Mouse (Mus musculus) brown adipose tissue, adult 24 weeks (tissue): ENCODE results near the gene 4930469K13Rik. TPM values are rescaled to one million over a fixed set of nuclear protein-coding genes. Genes with fewer than 3 reads are reported as not detected.
A peak's percentile ranks its signal among the peaks of the same experiment; 100 is the strongest.

ENCODE experiments used
- H3K27ac ChIP-seq: fragments of 200-500 bp; replicated peaks from 2 replicates; pipeline ENCODE4 v1.5.1; 2012; ENCODE audit warnings: low read depth, mild to moderate bottlenecking, low read length
- H3K4me1 ChIP-seq: fragments of 200-500 bp; 2 replicates; pipeline ENCODE4 v1.6.1; 2012; ENCODE audit warnings: low read length, mixed read lengths; ENCODE audit not compliant: control insufficient read depth, insufficient read depth, insufficient read length
- H3K4me3 ChIP-seq: fragments of 200-500 bp; 2 replicates; pipeline ENCODE4 v1.5.1; 2012; ENCODE audit warnings: low read depth, mild to moderate bottlenecking, low read length, moderate library complexity; ENCODE audit not compliant: insufficient read depth
- polyA plus RNA-seq: library from polyadenylated mRNA; stranded (reverse); fragments of >200 nt; gene quantifications from 2 replicates; pipeline ENCODE4 v1.2.4, GENCODE M21; 2012; ENCODE audit not compliant: missing spikeins, insufficient read depth, insufficient read length

The 4930469K13Rik gene
- polyA plus RNA-seq, 1 experiment = not detected

- peaks cover 5% of the 10 kb centered on the region; the same call in 1 of the 2 replicates for H3K4me1 ChIP-seq
- H3K27ac ChIP-seq = no peak overlapping the region
- H3K4me3 ChIP-seq = peak overlapping the region; percentile 40; the same call in 1 of the 2 replicates
These were observed 166.4 kb downstream of the 4930469K13Rik start for GRCm38 (mm10) chr11:33931836-33932385.

DNA sequence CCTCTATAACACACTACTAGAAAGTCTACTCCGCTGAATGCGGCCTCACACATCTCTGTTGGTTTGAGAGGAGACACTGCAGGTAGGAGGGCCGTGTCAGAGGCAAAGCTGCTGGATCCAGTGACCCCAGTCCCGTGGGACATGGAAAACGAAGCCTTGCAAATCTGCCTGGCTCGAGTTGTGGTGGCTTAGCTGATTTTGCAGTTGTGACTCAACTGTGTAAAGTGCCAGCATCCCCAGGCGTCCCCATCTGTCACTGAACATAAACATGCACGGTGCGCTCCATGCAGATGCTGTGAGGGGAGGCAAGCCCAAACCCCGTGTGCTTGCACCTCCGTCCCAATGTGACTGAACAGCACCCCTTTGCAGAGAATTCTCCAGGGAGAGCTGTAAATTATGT lies 168.9 kb downstream of the 4930469K13Rik start:
- peaks cover 5% of the 10 kb centered on the region; the same call in 1 of the 2 replicates for H3K4me1 ChIP-seq
- no peak overlapping the region for H3K4me3 ChIP-seq
- no peak overlapping the region for H3K27ac ChIP-seq

DNA sequence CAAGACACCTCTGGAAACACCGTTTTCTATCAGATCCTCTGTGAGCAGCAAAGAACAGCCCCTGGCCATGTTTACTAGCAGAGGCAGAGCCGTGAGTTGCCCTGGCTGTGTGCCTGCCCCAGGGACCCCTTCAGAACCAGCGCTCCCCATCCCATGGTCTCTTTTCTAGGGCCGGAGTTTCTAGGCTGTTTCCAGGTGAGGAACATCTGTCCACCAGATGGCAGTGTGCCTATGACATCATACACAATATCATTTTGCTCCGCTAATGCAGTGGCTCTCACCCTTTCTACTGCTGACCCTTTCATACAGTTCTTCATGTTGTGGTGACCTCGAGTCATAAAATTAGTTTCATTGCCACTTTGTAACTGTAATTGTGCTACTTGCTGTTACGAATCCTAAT lies 169.7 kb downstream of the 4930469K13Rik start:
- Histone ChIP-seq H3K4me1 (peaks cover 5% of the 10 kb centered on the region; the same call in 1 of the 2 replicates), H3K4me3 (no peak overlapping the region), H3K27ac (no peak overlapping the region)

GRCm38 (mm10) chr11:33927836-33928235 lies 170.5 kb downstream of the 4930469K13Rik start:
- H3K4me1 ChIP-seq = peaks cover 4% of the 10 kb centered on the region; the same call in 1 of the 2 replicates
- no peak overlapping the region for H3K27ac ChIP-seq
- no peak overlapping the region for H3K4me3 ChIP-seq

- no peak overlapping the region for H3K4me3 ChIP-seq
- H3K27ac ChIP-seq = no peak overlapping the region
- H3K4me1 ChIP-seq = no peaks in the 10 kb centered on the region
These were observed 171.0 kb downstream of the 4930469K13Rik start for GRCm38 (mm10) chr11:33927321-33927720.

- Histone ChIP-seq H3K4me1 (no peaks in the 10 kb centered on the region), H3K27ac (no peak overlapping the region), H3K4me3 (no peak overlapping the region)
These were observed 171.8 kb downstream of the 4930469K13Rik start for GRCm38 (mm10) chr11:33926551-33926950.

DNA sequence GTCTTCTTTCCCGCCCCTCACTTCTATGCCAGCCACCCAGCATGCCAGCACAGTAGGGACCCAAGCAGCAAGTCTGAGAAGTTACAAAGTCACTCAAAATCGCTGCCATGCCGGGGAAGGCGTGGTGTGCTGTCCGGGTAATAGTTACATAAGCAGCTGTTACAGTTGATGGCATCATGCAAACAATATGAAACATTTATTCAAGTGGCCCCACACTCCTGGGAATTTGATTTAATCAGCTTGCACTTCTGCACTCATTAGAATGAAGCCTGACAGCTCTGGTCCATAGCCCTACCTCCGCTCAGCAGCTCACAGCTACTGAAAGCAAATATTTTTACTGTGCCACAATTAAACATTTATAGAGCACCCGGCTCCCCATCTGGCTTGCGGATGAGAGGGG lies 172.6 kb downstream of the 4930469K13Rik start:
- no peak overlapping the region for H3K4me3 ChIP-seq
- H3K4me1 ChIP-seq = no peaks in the 10 kb centered on the region
- H3K27ac ChIP-seq = no peak overlapping the region

Other genes with a start within 250 kb of the 4930469K13Rik start
- not detected in 2 replicates for gene Kcnmb1, start 135.5 kb downstream of the 4930469K13Rik start, polyA plus RNA-seq
- not detected in 2 replicates for gene Kcnip1, start 105.4 kb downstream of the 4930469K13Rik start, polyA plus RNA-seq
- gene Lcp2, start 51.6 kb downstream of the 4930469K13Rik start, polyA plus RNA-seq = 2.2 and 2.3 TPM in 2 replicates
- not detected in 2 replicates for gene Foxi1, start 109.5 kb upstream of the 4930469K13Rik start, polyA plus RNA-seq
- gene Fam196b, start 216.3 kb upstream of the 4930469K13Rik start, polyA plus RNA-seq = not detected in 2 replicates